Mouse (Mus musculus): ENCODE results near the gene Xrcc6. TPM values are rescaled to one million over a fixed set of nuclear protein-coding genes. Genes with fewer than 3 reads are reported as not detected.

Xrcc6 gene
- total and polyA plus RNA-seq, 3 experiments: 18.6 to 24.3 (median 18.9) TPM

DNA sequence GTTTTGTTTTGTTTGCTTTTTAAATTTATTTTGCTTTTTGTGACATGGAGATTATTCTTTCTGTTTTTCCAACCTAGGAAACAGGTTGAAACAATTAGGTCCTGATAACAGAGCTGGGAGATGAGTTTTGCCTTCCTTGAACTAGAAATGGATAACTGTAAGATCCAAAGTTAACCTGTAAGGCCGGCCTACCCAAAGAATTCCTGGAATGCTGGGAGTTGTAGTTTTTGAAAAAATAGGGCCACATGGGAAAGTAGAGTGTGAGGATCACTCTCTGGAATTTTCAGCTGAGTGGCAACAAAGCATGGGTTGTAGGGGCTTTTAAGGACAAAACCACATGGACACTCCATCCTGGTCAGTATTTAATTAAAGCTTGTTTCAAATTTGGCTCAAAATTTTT lies 5.5 kb upstream of the Xrcc6 start:
- DNase-seq: no peak
- TF ChIP-seq POLR2A (IDR thresholded peaks at IDR 0.05; ENCODE audit: insufficient read depth, low read depth, low read length): no peak
- TF ChIP-seq CTCF (IDR thresholded peaks at IDR 0.05): no peak
- TF ChIP-seq EP300 (IDR thresholded peaks at IDR 0.05; ENCODE audit: insufficient read depth, low read depth, low read length): no peak
- Histone ChIP-seq H3K79me2 (replicated peaks; ENCODE audit: control insufficient read depth, insufficient read depth, low read length) (no peaks in the 10 kb centered on the region), H3K4me3 (no peak overlapping the region), H3K36me3 (ENCODE audit: control insufficient read depth, insufficient read depth, low read length) (no peaks in the 10 kb centered on the region), H3K27me3 (ENCODE audit: control insufficient read depth, insufficient read depth, low read length) (no peaks in the 10 kb centered on the region), H3K9ac (ENCODE audit: low read depth, low read length) (no peak overlapping the region), H3K27ac (no peak overlapping the region), H3K4me1 (ENCODE audit: control insufficient read depth, insufficient read depth, low read length) (no peaks in the 10 kb centered on the region)
- intact Hi-C loops (cut with DNase I): no loop called here
- WGBS: 60% methylated on average over 1 of the region's 1 CpGs

DNA sequence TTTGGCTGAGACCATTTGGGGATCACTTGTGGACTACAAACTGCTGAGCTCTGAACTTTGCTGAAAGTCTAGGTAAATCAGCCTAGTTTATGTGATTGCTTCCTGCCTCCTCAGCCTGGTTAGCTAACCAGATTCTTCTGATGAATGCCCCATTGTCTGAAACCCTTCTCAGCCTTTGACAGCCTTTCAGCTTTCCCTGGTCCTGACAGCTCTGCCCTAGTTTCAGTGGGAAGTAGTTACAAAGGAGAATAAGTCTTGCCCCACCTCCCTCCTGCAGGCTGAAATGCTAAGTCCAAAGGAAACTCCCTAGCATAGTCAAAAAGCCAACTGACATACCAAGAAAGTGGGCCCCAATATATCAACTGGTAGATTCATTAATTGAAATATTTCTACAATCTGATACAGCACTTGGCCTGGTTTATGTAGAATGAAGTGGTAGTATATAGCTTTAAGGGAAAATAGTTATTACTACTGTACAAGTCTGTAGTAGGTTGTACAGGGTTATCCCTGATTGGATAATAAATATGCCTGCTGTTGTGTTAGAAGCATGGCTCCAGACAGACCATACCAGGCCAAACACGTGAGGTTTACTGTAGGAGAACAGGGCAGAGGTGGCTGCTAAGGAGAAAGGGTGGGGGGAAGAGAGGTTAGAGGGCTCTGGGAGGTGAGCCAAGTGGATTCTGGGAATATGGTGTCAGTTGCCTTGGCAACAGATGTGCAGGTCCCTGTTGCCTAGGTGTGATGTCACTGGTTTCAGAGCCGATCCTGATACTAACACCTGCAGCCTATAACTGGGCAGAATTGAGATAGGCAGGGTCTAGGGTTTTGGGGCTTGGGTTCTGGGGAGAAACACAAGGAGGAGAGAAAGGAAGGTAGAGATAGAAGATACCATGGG lies 2.1 kb upstream of the Xrcc6 start:
- H3K4me1 ChIP-seq (ENCODE audit: control insufficient read depth, insufficient read depth, low read length): peaks cover 4% of the 10 kb centered on the region
- no peaks in the 10 kb centered on the region for H3K79me2 ChIP-seq (replicated peaks; ENCODE audit: control insufficient read depth, insufficient read depth, low read length)
- WGBS: 70% methylated on average over 2 of the region's 2 CpGs
- intact Hi-C loops (cut with DNase I): no loop called here
- H3K27me3 ChIP-seq (ENCODE audit: control insufficient read depth, insufficient read depth, low read length): no peaks in the 10 kb centered on the region
- H3K36me3 ChIP-seq (ENCODE audit: control insufficient read depth, insufficient read depth, low read length): no peaks in the 10 kb centered on the region
- TF ChIP-seq EP300 (IDR thresholded peaks at IDR 0.05; ENCODE audit: insufficient read depth, low read depth, low read length) (no peak), POLR2A (IDR thresholded peaks at IDR 0.05; ENCODE audit: insufficient read depth, low read depth, low read length) (no peak), CTCF (IDR thresholded peaks at IDR 0.05) (no peak)
- no peak overlapping the region for H3K27ac ChIP-seq
- no peak overlapping the region for H3K9ac ChIP-seq (ENCODE audit: low read depth, low read length)
- no peak for DNase-seq
- no peak overlapping the region for H3K4me3 ChIP-seq

DNA sequence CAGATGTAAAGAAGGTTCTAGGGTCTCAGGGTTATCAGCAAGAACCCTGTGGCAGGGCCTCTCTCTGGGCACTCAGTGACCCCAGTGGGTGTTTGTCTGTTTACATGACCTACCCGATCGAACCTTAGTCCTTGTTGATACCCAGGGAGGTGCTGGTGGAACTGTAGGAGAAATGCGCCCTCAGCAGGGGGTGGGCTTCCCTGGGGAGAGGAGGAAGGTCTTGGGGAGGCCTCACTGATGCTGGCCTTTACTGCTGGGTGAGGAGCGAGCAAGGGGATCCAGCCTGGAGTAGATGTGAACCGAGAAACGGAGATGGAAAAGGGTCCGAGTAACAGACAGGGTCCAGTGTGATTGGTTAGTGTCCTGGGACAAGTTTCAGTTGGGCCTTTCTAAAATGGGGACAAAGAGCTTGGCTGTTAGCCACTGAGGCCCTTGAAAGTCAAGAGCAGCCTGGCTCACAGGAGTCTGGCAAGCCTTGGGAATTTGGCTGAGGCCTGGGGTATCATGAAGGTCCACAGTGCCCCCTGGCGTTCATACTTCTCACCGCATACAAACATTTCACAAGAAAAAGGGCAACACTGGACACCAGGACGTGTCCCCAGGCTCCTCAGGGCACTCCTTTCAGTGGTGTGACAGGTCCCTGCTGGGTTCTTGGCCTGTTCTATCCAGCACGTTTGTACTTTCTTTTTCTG lies 1.9 kb downstream of the Xrcc6 start:
- Histone ChIP-seq H3K27me3 (ENCODE audit: control insufficient read depth, insufficient read depth, low read length) (no peaks in the 10 kb centered on the region), H3K4me1 (ENCODE audit: control insufficient read depth, insufficient read depth, low read length) (peaks cover 4% of the 10 kb centered on the region), H3K4me3 (no peak overlapping the region), H3K79me2 (replicated peaks; ENCODE audit: control insufficient read depth, insufficient read depth, low read length) (no peaks in the 10 kb centered on the region), H3K9ac (ENCODE audit: low read depth, low read length) (no peak overlapping the region; the same call in 1 of the 2 replicates), H3K36me3 (ENCODE audit: control insufficient read depth, insufficient read depth, low read length) (no peaks in the 10 kb centered on the region), H3K27ac (peak overlapping the region; percentile 18; the same call in 1 of the 2 replicates)
- 39% methylated on average over 11 of the region's 11 CpGs for WGBS
- DNase-seq: peak; percentile 84 to 86
- intact Hi-C loops (cut with DNase I): loop anchor here (1.0 kb wide), 1 partner anchor 29 kb away; the partner anchor contains the start of gene Pmm1
- TF ChIP-seq EP300 (IDR thresholded peaks at IDR 0.05; ENCODE audit: insufficient read depth, low read depth, low read length) (peak; percentile 78), POLR2A (IDR thresholded peaks at IDR 0.05; ENCODE audit: insufficient read depth, low read depth, low read length) (no peak), CTCF (IDR thresholded peaks at IDR 0.05) (peak; percentile 91)

DNA sequence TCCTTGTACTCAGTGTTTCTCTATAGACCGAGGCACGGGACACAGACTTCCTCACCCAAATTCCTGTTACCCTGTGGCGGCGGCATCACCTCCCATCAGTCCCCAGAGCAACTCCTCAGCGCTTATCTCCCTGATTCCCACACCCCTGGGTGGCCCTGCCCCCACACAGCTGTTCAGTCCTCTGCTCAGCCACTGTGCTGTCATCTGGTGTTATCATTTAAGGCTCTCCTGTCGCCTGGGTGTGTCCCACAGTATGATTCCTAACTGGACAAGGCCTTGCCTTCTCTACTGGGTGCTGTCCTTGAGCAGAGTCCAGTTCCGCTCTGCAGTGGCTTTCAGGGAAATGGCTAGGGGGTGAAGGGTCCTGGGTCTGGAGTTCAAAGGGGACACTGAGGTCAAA lies 2.9 kb downstream of the Xrcc6 start:
- H3K4me3 ChIP-seq: no peak overlapping the region
- 41% methylated on average over 7 of the region's 7 CpGs for WGBS
- H3K27me3 ChIP-seq (ENCODE audit: control insufficient read depth, insufficient read depth, low read length): no peaks in the 10 kb centered on the region
- intact Hi-C loops (cut with DNase I): no loop called here
- H3K79me2 ChIP-seq (replicated peaks; ENCODE audit: control insufficient read depth, insufficient read depth, low read length): no peaks in the 10 kb centered on the region
- peak; percentile 22 to 26 for DNase-seq
- no peaks in the 10 kb centered on the region for H3K36me3 ChIP-seq (ENCODE audit: control insufficient read depth, insufficient read depth, low read length)
- no peak for TF ChIP-seq POLR2A (IDR thresholded peaks at IDR 0.05; ENCODE audit: insufficient read depth, low read depth, low read length)
- 0 out of 2 replicates have a peak, but pooled peaks have one; percentile 15 for TF ChIP-seq EP300 (IDR thresholded peaks at IDR 0.05; ENCODE audit: insufficient read depth, low read depth, low read length)
- no peak overlapping the region for H3K9ac ChIP-seq (ENCODE audit: low read depth, low read length)
- no peak overlapping the region for H3K27ac ChIP-seq
- H3K4me1 ChIP-seq (ENCODE audit: control insufficient read depth, insufficient read depth, low read length): peaks cover 4% of the 10 kb centered on the region

DNA sequence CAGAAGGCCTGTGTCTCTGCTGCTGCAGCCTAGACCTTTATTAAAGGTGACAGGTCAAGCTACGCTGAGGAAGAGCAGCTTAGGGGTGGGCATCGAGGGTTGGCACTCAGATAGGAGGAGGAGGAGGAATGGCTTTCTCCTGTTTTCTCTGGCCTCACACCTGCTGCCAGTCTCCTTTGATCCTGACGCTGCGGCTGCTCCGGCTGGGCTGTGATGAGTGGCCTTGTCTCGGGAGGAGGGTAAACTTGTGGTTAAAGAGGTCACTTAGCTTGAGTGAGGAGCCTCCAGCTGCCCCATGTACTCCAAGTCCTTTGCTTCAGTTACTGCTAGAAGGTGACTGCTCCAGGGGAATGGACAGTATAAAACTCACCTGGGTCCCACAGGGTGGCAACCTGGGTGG lies 6.4 kb downstream of the Xrcc6 start:
- Histone ChIP-seq H3K79me2 (replicated peaks; ENCODE audit: control insufficient read depth, insufficient read depth, low read length) (no peaks in the 10 kb centered on the region), H3K27me3 (ENCODE audit: control insufficient read depth, insufficient read depth, low read length) (no peaks in the 10 kb centered on the region), H3K4me1 (ENCODE audit: control insufficient read depth, insufficient read depth, low read length) (peaks cover 4% of the 10 kb centered on the region), H3K36me3 (ENCODE audit: control insufficient read depth, insufficient read depth, low read length) (no peaks in the 10 kb centered on the region), H3K9ac (ENCODE audit: low read depth, low read length) (no peak overlapping the region), H3K4me3 (no peak overlapping the region), H3K27ac (no peak overlapping the region)
- no peak for DNase-seq
- no peak for TF ChIP-seq POLR2A (IDR thresholded peaks at IDR 0.05; ENCODE audit: insufficient read depth, low read depth, low read length)
- intact Hi-C loops (cut with DNase I): no loop called here
- 89% methylated on average over 6 of the region's 6 CpGs for WGBS

DNA sequence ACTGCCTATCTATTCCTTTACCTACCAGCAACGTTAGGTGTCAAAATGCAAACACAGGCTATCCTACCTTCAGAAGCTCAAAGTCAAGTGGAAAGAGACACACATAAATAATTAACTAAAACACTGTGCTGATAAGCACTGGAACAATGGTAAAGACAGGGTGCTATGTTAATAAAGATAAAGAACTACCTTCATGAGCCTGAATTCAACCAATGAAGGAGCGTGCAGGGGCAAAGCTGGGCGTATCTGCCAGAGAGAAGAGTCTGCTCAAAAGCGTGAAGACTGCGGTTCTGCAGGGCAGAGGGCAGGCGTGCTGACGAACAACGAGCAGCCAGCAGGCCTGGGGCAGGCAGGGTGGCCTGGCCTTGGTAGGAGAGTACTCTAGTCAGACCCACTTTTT lies 16.6 kb downstream of the Xrcc6 start:
- H3K4me1 ChIP-seq (ENCODE audit: control insufficient read depth, insufficient read depth, low read length): no peaks in the 10 kb centered on the region
- H3K9ac ChIP-seq (ENCODE audit: low read depth, low read length): no peak overlapping the region
- no peaks in the 10 kb centered on the region for H3K27me3 ChIP-seq (ENCODE audit: control insufficient read depth, insufficient read depth, low read length)
- WGBS: 91% methylated on average over 8 of the region's 8 CpGs
- H3K27ac ChIP-seq: no peak overlapping the region
- TF ChIP-seq EP300 (IDR thresholded peaks at IDR 0.05; ENCODE audit: insufficient read depth, low read depth, low read length) (no peak), CTCF (IDR thresholded peaks at IDR 0.05) (no peak), POLR2A (IDR thresholded peaks at IDR 0.05; ENCODE audit: insufficient read depth, low read depth, low read length) (no peak)
- intact Hi-C loops (cut with DNase I): no loop called here
- H3K79me2 ChIP-seq (replicated peaks; ENCODE audit: control insufficient read depth, insufficient read depth, low read length): no peaks in the 10 kb centered on the region; the same call in 1 of the 2 replicates
- no peak overlapping the region for H3K4me3 ChIP-seq
- H3K36me3 ChIP-seq (ENCODE audit: control insufficient read depth, insufficient read depth, low read length): no peaks in the 10 kb centered on the region
- no peak for DNase-seq

All from heart, adult 2 months (tissue).